Mouse (Mus musculus) heart, adult 18-20 months (tissue): ENCODE measurements at regions not wholly inside any gene's neighbourhood (a gene's known extent, or its start where the extent isn't known, plus 50 kb on each side); places are given as distances from the start of the nearest gene placed in this dataset.

ENCODE experiments used
- DNase-seq, 2 experiments: peaks; one replicate each; pipeline ENCODE4 v3.0.0; 2021 to 2022; ENCODE audit warnings: mixed read lengths in 1 of 2

- DNase-seq, result no peak
Measured at GRCm38 (mm10) chr12:104567622-104568021, 94.5 kb upstream of the Gsc start.

GRCm38 (mm10) chr12:104562961-104563360, 89.8 kb upstream of the Gsc start:
- peak in 1 of 2 experiments; percentile 10 for DNase-seq

GRCm38 (mm10) chr12:104560934-104561565, 87.9 kb upstream of the Gsc start:
- DNase-seq, result peak; percentile 31 to 68

GRCm38 (mm10) chr12:104557761-104558160, 84.6 kb upstream of the Gsc start:
- peak; percentile 72 to 82 for DNase-seq

GRCm38 (mm10) chr12:104557307-104557706, 84.2 kb upstream of the Gsc start:
- no peak for DNase-seq

- DNase-seq, result no peak
Measured at GRCm38 (mm10) chr12:104548586-104548985, 75.5 kb upstream of the Gsc start.

GRCm38 (mm10) chr12:104547561-104547960, 74.4 kb upstream of the Gsc start:
- no peak for DNase-seq

- DNase-seq, result no peak
Measured at GRCm38 (mm10) chr12:104545993-104546769, 73.1 kb upstream of the Gsc start.

GRCm38 (mm10) chr12:104539911-104540310, 66.8 kb upstream of the Gsc start:
- DNase-seq, result no peak

GRCm38 (mm10) chr12:104538436-104538835, 65.3 kb upstream of the Gsc start:
- DNase-seq, result no peak

- DNase-seq, result no peak
Measured at GRCm38 (mm10) chr12:104531512-104532447, 58.6 kb upstream of the Gsc start.

- no peak for DNase-seq
Measured at GRCm38 (mm10) chr12:104530586-104530985, 57.5 kb upstream of the Gsc start.
